Mouse (Mus musculus) gastrocnemius, postnatal 14 days (tissue): ENCODE results near the gene Efhb. TPM values are rescaled to one million over a fixed set of nuclear protein-coding genes. Genes with fewer than 3 reads are reported as not detected.

Experiments
- DNase-seq: peaks from one replicate; pipeline ENCODE4 v3.0.0; 2021; ENCODE audit warnings: mixed read lengths
- intact Hi-C: fragments of 180-260 bp; cut with DNase I; formaldehyde crosslinking; loops from one replicate; pipeline ENCODE4 v1.15.1; 2025; ENCODE audit warnings: low total_unique reads
- long read RNA-seq, 2 experiments: library from polyadenylated mRNA; stranded (forward); transcript quantifications; one replicate each; pipeline ENCODE4 v2.0.0; 2021
- total RNA-seq, 2 experiments: library from RNA; stranded (reverse); gene quantifications; 2 replicates each; pipeline ENCODE4 v1.2.3; 2021

Efhb gene
- under 1 TPM; 0.22 to 0.39 TPM for total RNA-seq
- long read RNA-seq, experiment 1, partial matches to known transcripts = 1 of 1 reads
- long read RNA-seq, experiment 1, other reads (novel, unspliced or antisense) = 0 of 1 reads
- long read RNA-seq, experiment 2 = 0 reads

GRCm38 (mm10) chr17:53462603-53463495 is at the start of gene Efhb:
Gene Efhb (minus strand): TSS chr17:53463321.
- peak; percentile 90 for DNase-seq
- intact Hi-C loops = no loop called here

- intact Hi-C loops = no loop called here
Observed at GRCm38 (mm10) chr17:53512311-53512951, 49.3 kb upstream of the Efhb start.

GRCm38 (mm10) chr17:53502966-53503365 is 39.8 kb upstream of the Efhb start:
- no peak for DNase-seq

More at GRCm38 (mm10) chr17:53512311-53512951, 49.3 kb upstream of the Efhb start:
- peak; percentile 10 for DNase-seq

GRCm38 (mm10) chr17:53489007-53489378 is 25.9 kb upstream of the Efhb start:
- no peak for DNase-seq
- intact Hi-C loops = no loop called here

More at GRCm38 (mm10) chr17:53502966-53503365, 39.8 kb upstream of the Efhb start:
- intact Hi-C loops = loop anchor here (10.0 kb wide), 1 partner anchor 162 kb away; no protein-coding TSS in a partner anchor

DNA sequence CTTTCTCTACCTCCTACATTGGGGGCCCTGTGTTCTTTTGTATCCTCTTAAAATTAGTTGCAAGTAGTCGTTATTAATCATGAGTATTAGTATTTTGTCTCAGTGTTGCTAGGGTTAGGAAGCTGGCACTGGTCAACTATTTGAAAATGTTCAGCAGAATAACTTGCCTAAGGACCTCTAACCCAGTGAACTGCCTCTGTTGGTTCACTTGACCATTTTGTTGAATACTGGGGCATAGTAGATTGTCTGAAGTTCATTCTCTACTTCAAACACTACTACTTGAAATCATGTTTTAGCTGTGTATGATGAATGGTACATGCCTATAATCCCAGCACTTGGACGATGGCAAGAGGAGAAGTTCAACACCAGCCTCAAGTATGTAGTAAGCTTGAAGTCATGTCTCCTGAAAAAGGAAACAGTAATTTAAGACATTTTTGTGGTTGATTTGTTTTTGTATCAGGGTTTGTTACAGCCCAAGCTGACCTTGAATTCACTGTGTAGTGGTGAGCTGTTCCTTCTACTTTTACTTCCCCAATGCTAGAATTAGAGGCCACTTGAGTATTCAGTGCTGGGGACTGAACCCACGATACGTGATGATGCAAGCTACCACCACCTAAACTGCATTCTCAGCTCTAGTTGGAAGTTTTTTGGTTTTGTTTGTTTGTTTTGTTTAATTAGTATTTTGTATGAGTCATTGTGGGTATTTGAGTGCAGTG is 25.3 kb upstream of the Efhb start:
- no peak for DNase-seq
- intact Hi-C loops = no loop called here

- intact Hi-C loops = no loop called here
- DNase-seq = no peak
Observed at GRCm38 (mm10) chr17:53480433-53480832, 17.3 kb upstream of the Efhb start.

DNA sequence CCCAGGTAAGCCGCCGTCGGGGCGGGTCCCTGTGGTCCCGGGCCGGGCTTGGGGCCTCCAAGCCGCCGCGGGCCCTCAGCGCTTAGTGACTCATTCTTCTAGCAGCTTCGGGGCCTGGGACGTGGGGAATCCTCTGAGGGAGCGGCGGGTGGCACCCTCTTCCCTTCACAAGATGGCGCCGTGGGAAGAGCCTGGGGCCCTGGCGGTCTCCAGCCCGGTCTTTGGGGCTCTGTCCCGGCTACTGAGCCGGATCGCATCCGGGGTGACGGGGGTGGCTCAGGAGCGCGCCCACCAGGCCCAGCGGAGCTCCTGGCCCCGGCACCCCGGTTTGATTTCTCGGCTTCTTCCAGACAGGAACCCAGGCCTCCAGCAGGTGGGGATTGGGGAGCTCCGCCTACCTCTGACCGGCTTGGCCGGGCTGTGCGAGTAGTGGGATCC is 16.5 kb upstream of the Efhb start:
- peak; percentile 59 for DNase-seq
- intact Hi-C loops = no loop called here

DNA sequence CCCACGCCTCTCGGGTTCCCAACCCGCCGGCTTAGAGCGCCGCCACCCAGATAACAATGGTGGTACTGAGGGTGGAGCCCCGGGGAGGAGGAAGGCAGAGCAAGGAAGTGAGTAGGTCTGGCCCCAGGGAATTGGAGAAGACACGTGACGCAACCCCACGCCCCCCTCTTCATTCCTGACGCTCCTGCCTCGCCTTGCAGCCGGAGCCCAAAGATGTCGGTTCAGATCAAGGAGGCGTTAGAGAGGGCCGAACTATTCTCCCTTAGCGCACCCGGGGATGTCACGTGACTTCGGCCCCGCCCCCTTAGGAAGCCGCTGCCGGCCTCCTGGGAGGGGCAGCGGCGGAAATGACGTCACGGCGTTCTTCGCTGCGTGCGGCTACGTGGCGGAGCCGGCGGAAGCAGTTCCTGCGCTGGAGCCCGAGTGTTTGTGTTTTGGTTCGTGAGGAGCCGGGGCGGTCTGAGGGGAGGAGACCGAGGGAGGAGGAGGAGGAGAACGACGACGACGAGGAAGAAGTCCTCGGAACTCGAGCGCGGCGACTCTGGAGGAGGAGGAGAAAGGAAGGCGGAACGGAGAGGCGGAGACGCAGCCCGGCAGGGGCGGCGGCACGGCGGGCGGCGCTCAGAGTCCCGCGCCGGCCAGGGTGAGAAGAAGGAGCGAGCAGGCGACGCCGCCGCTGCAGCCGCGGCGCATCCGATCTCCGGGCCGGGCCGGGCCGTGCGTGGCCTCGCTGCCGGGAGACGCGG is 15.9 kb upstream of the Efhb start, which contains the start of gene Rab5a:
Rab5a (plus strand) TSS at position 377 of the 746 bp plus-strand sequence.
- intact Hi-C loops = no loop called here
- peak; percentile 100 for DNase-seq

DNA sequence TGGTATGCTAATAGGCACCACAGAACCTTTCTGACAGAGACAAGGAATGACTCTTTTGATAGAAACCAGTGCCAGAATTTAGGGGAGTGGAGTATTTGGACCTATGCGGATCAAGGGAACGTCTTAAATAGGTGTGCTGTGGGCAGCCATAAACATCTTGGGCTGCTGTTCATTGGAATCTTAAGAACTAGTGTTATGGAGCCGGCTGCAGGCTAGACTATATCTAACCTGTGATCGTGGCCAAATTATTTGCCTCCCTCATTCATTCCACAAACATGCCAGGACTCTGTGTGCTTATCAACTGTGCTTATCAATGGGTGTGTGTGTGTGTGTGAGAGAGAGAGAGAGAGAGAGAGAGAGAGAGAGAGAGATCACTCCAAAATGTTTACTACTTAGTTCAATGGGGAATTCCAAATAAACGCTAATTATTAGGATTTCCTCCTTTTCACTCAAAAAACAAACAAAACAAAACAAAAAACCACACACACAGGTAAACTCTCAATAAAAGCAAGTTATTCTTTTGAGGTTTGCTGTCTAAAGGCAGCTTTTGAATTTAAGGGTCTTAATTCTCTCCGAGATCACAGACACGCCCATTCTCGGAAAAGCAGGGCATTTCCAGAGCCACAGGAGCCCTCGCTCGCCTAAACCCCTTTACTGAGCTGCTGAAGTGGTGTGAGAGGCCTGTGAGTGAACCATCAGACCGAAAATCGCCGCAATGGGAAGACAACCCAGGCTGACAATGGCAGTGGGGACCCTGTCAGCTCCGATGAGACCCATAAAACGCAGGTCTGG is 15.1 kb upstream of the Efhb start:
- DNase-seq = no peak
- intact Hi-C loops = no loop called here

- no peak for DNase-seq
- intact Hi-C loops = no loop called here
Observed at GRCm38 (mm10) chr17:53468697-53469096, 5.6 kb upstream of the Efhb start.

DNA sequence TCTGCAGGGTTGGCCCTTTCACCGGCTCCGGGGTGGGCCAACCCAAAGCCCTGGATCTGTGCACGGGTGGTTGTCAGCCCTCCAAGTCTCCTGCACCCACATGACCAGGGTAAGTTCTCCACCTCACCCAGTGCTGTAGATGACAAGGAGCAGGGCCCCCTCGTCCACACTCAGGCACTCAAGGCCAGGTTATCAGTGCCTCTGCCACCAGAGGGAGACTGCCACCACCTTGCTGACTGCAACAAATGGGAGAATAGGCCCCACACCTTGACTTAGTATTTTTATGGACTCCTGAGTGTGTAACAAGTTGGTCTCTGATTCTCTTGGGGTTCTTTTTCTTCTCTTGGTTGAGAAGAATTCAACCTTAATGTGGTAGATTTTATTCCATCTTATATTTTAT is 2.4 kb upstream of the Efhb start:
- intact Hi-C loops = no loop called here
- DNase-seq = no peak

GRCm38 (mm10) chr17:53463496-53463840 is 347 bp upstream of the Efhb start:
- intact Hi-C loops = no loop called here
- no peak for DNase-seq

- intact Hi-C loops = no loop called here
- DNase-seq = no peak
Observed at GRCm38 (mm10) chr17:53456742-53457141, 6.4 kb downstream of the Efhb start.

- DNase-seq = no peak
- intact Hi-C loops = no loop called here
Observed at GRCm38 (mm10) chr17:53456152-53456551, 7.0 kb downstream of the Efhb start.

- peak; percentile 20 for DNase-seq
- intact Hi-C loops = no loop called here
Observed at GRCm38 (mm10) chr17:53402689-53403306, 60.3 kb downstream of the Efhb start.

DNA sequence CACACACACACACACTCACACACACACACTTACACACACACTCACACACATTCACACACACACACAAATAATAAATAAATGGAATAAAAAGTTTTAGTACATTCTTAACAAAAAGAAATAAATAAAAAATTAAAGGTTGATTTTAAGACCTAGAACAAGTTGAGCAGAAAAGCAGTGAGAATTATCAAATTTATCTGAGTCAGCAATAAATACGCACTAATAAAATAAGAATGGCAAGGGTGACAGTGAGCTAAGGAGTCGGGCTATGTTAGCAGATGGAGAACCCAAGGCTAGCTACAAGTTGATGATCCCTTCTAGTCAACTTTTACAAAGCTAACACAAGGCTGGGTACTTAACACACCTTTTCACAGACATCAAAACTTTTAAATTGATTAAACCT is 69.9 kb downstream of the Efhb start:
- intact Hi-C loops = no loop called here
- no peak for DNase-seq

GRCm38 (mm10) chr17:53389507-53389906 is 73.6 kb downstream of the Efhb start:
- DNase-seq = no peak

More at GRCm38 (mm10) chr17:53389507-53389906, 73.6 kb downstream of the Efhb start:
- intact Hi-C loops = no loop called here
